Comparison of ENCODE assay signal across 23 mouse cellular contexts in genomic region chr7:46393718-46394511, GRCm38 (mm10). TPM values are rescaled to one million over a fixed set of nuclear protein-coding genes. Genes with fewer than 3 reads are reported as not detected.
DNase-seq lines count a peak whose midpoint lies in the region; ATAC-seq lines count a peak whose summit lies in the region.
"Had no signal": no experiment of that assay in that cellular context is flagged by ENCODE, and none has a peak within 500 bp of the region (broad histone marks: within the 10 kb centered on the region; RNA-seq: fewer than 3 reads in every experiment).

No protein-coding gene starts in this region.

- peaks cover 26% of the 10 kb centered on the region for H3K4me1 ChIP-seq in limb, embryonic 10.5 days

- no peaks in the 10 kb centered on the region for H3K9me3 ChIP-seq in limb, embryonic 10.5 days (replicated peaks)
- H3K9me3 ChIP-seq: embryonic facial prominence, embryonic 13.5 days; forebrain, embryonic 12.5 days; heart, embryonic 13.5 days; midbrain, embryonic 12.5 days; neural tube, embryonic 12.5 days had no signal

- H3K4me3 ChIP-seq in limb, embryonic 10.5 days = no peak overlapping the region
- H3K4me3 ChIP-seq: embryonic facial prominence, embryonic 13.5 days; erythroblast, embryonic 14.5 days; forebrain, embryonic 12.5 days; heart, embryonic 13.5 days; midbrain, embryonic 12.5 days; neural tube, embryonic 12.5 days had no signal

- 35% methylated on average over 12 of the region's 12 CpGs for WGBS in limb, embryonic 10.5 days

- H3K27me3 ChIP-seq in limb, embryonic 10.5 days (ENCODE audit: low read depth, poor library complexity, severe bottlenecking) = peaks cover 62% of the 10 kb centered on the region

- H3K36me3 ChIP-seq in limb, embryonic 10.5 days = no peaks in the 10 kb centered on the region
- H3K36me3 ChIP-seq: embryonic facial prominence, embryonic 13.5 days; forebrain, embryonic 12.5 days; heart, embryonic 13.5 days; midbrain, embryonic 12.5 days; neural tube, embryonic 12.5 days had no signal

- peak; percentile 22; the same call in 1 of the 2 replicates for ATAC-seq in common myeloid progenitor, adult 5-6 weeks (replicated peaks; ENCODE audit: low read depth, poor library complexity, severe bottlenecking)

- no peak overlapping the region for H3K27ac ChIP-seq in limb, embryonic 10.5 days
- H3K27ac ChIP-seq: embryonic facial prominence, embryonic 13.5 days; forebrain, embryonic 12.5 days; heart, embryonic 13.5 days; hindbrain, postnatal 0 days; midbrain, embryonic 12.5 days; neural tube, embryonic 12.5 days had no signal

- peak; percentile 57 for DNase-seq in cerebellum, adult 11-12 months
- no peak for DNase-seq in cerebellum, postnatal 10 days
- peak; percentile 63 for DNase-seq in 416B (ENCODE audit: low read depth)
- DNase-seq in T-cell, adult 2 months (ENCODE audit: low spot score) = peak; percentile 14
- DNase-seq in right cerebral cortex, adult 2 months (ENCODE audit: low spot score in 2 of 2) = no peak
- no peak for DNase-seq in limb, embryonic 10.5 days (ENCODE audit: low spot score)
- no peak for DNase-seq in left cerebral cortex, adult 11 months (ENCODE audit: low spot score)

RNA-seq across cellular contexts. Expression of gene Kcnc1, which starts 2.4 kb away (rescaled TPM):
- total RNA-seq in common myeloid progenitor, adult 5-6 weeks (2017) = 1.1 and 1.2 TPM in 2 replicates
- 0.03 TPM in 1 of 2 replicates, not detected in the other for polyA plus RNA-seq in limb, embryonic 10.5 days (2016; fragmentation: Nextera tagmentation; extraction: Ambion mirVana)
- polyA plus RNA-seq: kidney, embryonic 16.5 days; liver, adult 2 months had no signal

RNA-seq across cellular contexts. Expression of gene Myod1, which starts 17.6 kb away (rescaled TPM):
- total RNA-seq in common myeloid progenitor, adult 5-6 weeks (2017) = not detected in 2 replicates
- 1.3 and 13.8 TPM in 2 replicates for polyA plus RNA-seq in limb, embryonic 10.5 days (2016; fragmentation: Nextera tagmentation; extraction: Ambion mirVana)
- total RNA-seq: adrenal gland, postnatal 25 days; heart, adult 18-20 months; heart, postnatal 14 days; layer of hippocampus, postnatal 10 days; liver, adult 2 months; megakaryocyte progenitor cell, adult 5-6 weeks had no signal
- polyA plus RNA-seq: erythroblast, embryonic 14.5 days; large intestine, adult 2 months; liver, adult 2 months; midbrain, embryonic 12.5 days had no signal

Comparison
In these comparisons a context has a peak if more than half of its experiments do, and no peak if none do; other contexts are left out.
1. DNase-seq: peak in cerebellum, adult 11-12 months (single experiment), 416B (single experiment) and T-cell, adult 2 months (single experiment); none in cerebellum, postnatal 10 days (0 of 2), right cerebral cortex, adult 2 months (0 of 2), limb, embryonic 10.5 days (single experiment) and left cerebral cortex, adult 11 months (single experiment).